Comparison of ENCODE assay signal across 9 mouse cellular contexts in genomic region chr15:59905832-59906797, GRCm38 (mm10).
DNase-seq lines count a peak whose midpoint lies in the region; ATAC-seq and TF ChIP-seq lines count a peak whose summit lies in the region.
"Had no signal": no experiment of that assay in that cellular context is flagged by ENCODE, and none has a peak within 500 bp of the region (broad histone marks: within the 10 kb centered on the region; RNA-seq: fewer than 3 reads in every experiment).

No protein-coding gene starts in this region.

- H3K36me3 ChIP-seq in limb, embryonic 14.5 days (ENCODE audit: control insufficient read depth, insufficient read depth, low read length), result no peaks in the 10 kb centered on the region
- H3K36me3 ChIP-seq: liver, embryonic 13.5 days had no signal

- no peak overlapping the region for H3K9ac ChIP-seq in limb, embryonic 14.5 days (ENCODE audit: low read depth, low read length, severe bottlenecking)
- H3K9ac ChIP-seq: liver, embryonic 13.5 days had no signal

- peak; percentile 2 for DNase-seq in adrenal gland, adult 2 months
- no peak for DNase-seq in adrenal gland, postnatal 4 days (ENCODE audit: low spot score in 2 of 2)
- no peak for DNase-seq in layer of hippocampus, adult 2 months (ENCODE audit: low spot score in 2 of 2)
- no peak for DNase-seq in layer of hippocampus, postnatal 36 days
- peak; percentile 58 for DNase-seq in NIH3T3 (ENCODE audit: low read depth)
- DNase-seq in limb, embryonic 14.5 days (ENCODE audit: low spot score), result peak; percentile 36
- DNase-seq in kidney, postnatal 25 days, result no peak
- no peak for DNase-seq in left cerebral cortex, postnatal 4 days
- DNase-seq: liver, embryonic 13.5 days had no signal

- H3K4me1 ChIP-seq in limb, embryonic 14.5 days (ENCODE audit: control insufficient read depth, insufficient read depth, low read length), result peaks cover 6% of the 10 kb centered on the region; the same call in 1 of the 2 replicates
- H3K4me1 ChIP-seq: liver, embryonic 13.5 days had no signal

- H3K9me3 ChIP-seq in limb, embryonic 14.5 days (ENCODE audit: control insufficient read depth, low read length), result no peaks in the 10 kb centered on the region
- H3K9me3 ChIP-seq: liver, embryonic 13.5 days had no signal

- no peak for TF ChIP-seq POLR2A in limb, embryonic 14.5 days (IDR thresholded peaks at IDR 0.05; ENCODE audit: borderline replicate concordance, extremely low read depth, insufficient read depth, insufficient read length)

- no peak overlapping the region for H3K4me2 ChIP-seq in limb, embryonic 14.5 days (replicated peaks; ENCODE audit: low read depth, low read length, severe bottlenecking)
- H3K4me2 ChIP-seq: liver, embryonic 13.5 days had no signal

- H3K27me3 ChIP-seq in limb, embryonic 14.5 days (ENCODE audit: control insufficient read depth, insufficient read depth, low read length), result no peaks in the 10 kb centered on the region
- H3K27me3 ChIP-seq: liver, embryonic 13.5 days had no signal

- WGBS in limb, embryonic 14.5 days, result 76% methylated on average over 9 of the region's 9 CpGs

- H3K27ac ChIP-seq in layer of hippocampus, adult 2 months, result peak overlapping the region; percentile 57; the same call in 1 of the 2 replicates
- no peak overlapping the region for H3K27ac ChIP-seq in limb, embryonic 14.5 days (replicated peaks; ENCODE audit: low read depth, low read length)
- H3K27ac ChIP-seq: liver, embryonic 13.5 days had no signal

- TF ChIP-seq CTCF in layer of hippocampus, adult 2 months (conservative IDR thresholded peaks at IDR 0.05), result peak; percentile 92

- intact Hi-C loops in left cerebral cortex, postnatal 4 days (cut with DNase I), result no loop called here

- no peak overlapping the region for H3K4me3 ChIP-seq in layer of hippocampus, adult 2 months
- H3K4me3 ChIP-seq in limb, embryonic 14.5 days (replicated peaks; ENCODE audit: low read length), result no peak overlapping the region
- H3K4me3 ChIP-seq: liver, embryonic 13.5 days had no signal

- ATAC-seq in limb, embryonic 14.5 days (ENCODE audit: low FRiP score, low read depth), result no peak

Comparison
In these comparisons a context has a peak if more than half of its experiments do, and no peak if none do; other contexts are left out.
1. DNase-seq: peak in adrenal gland, adult 2 months (single experiment), NIH3T3 (single experiment) and limb, embryonic 14.5 days (single experiment); none in adrenal gland, postnatal 4 days (0 of 2), layer of hippocampus, adult 2 months (0 of 2), layer of hippocampus, postnatal 36 days (0 of 2), kidney, postnatal 25 days (0 of 2) and left cerebral cortex, postnatal 4 days (single experiment).